Mouse (Mus musculus) CH12.LX (cell line): ENCODE measurements at regions not wholly inside any gene's neighbourhood (a gene's known extent, or its start where the extent isn't known, plus 50 kb on each side); places are given as distances from the start of the nearest gene placed in this dataset.

ENCODE experiments used
- DNase-seq: peaks from one replicate; pipeline ENCODE4 v3.0.0-alpha.2; 2013; ENCODE audit errors: extremely low read depth
- H3K27ac ChIP-seq: 2 replicates; pipeline ENCODE4 v1.5.1; 2012; ENCODE audit warnings: low read depth, mild to moderate bottlenecking, control low read depth, moderate library complexity; ENCODE audit not compliant: insufficient read depth
- H3K27me3 ChIP-seq: replicated peaks from 2 replicates; pipeline ENCODE3; 2012; ENCODE audit warnings: inconsistent platforms
- H3K36me3 ChIP-seq, 2 experiments: replicated peaks in 1 of 2; 2 replicates each; pipeline versions ENCODE3 to v1.6.1; 2012; ENCODE audit warnings: inconsistent platforms in 1 of 2, low read length in 1 of 2, mild to moderate bottlenecking in 1 of 2, mixed read lengths in 1 of 2, moderate library complexity in 1 of 2; ENCODE audit not compliant: control insufficient read depth in 1 of 2, insufficient read depth in 1 of 2
- H3K4me1 ChIP-seq, 2 experiments: 2 replicates each; pipeline ENCODE4 v1.6.1; 2012; ENCODE audit warnings: inconsistent platforms in 1 of 2, moderate library complexity in 1 of 2; ENCODE audit not compliant: insufficient read depth in 2 of 2, control insufficient read depth in 1 of 2
- H3K4me2 ChIP-seq: 2 replicates; pipeline ENCODE4 v1.6.1; 2012; ENCODE audit warnings: low read depth, mild to moderate bottlenecking, control low read depth; ENCODE audit not compliant: poor library complexity, insufficient read depth, severe bottlenecking
- H3K4me3 ChIP-seq, 3 experiments: fragments of 150-350 bp in 1 of 3; sonication (generic) in 1 of 3; replicated peaks in 1 of 3; 2 replicates each; pipeline versions ENCODE3 to v1.5.1; 2011 to 2012; ENCODE audit warnings: low read depth in 2 of 3, low read length in 2 of 3, mild to moderate bottlenecking in 2 of 3, moderate library complexity in 2 of 3, control low read depth in 1 of 3, improper control_type of control experiment in 1 of 3, inconsistent platforms in 1 of 3, mixed read lengths in 1 of 3; ENCODE audit not compliant: poor library complexity in 1 of 3
- H3K79me2 ChIP-seq: replicated peaks from 2 replicates; pipeline ENCODE4 v1.6.1; 2012; ENCODE audit warnings: mild to moderate bottlenecking, moderate library complexity; ENCODE audit not compliant: control insufficient read depth, poor library complexity, insufficient read depth, severe bottlenecking; ENCODE audit errors: extremely low read depth
- H3K9ac ChIP-seq: 2 replicates; pipeline ENCODE4 v1.6.1; 2012; ENCODE audit warnings: low read depth, mild to moderate bottlenecking, control low read depth, moderate library complexity; ENCODE audit not compliant: insufficient read depth
- H3K9me3 ChIP-seq: replicated peaks from 2 replicates; pipeline ENCODE3; 2012; ENCODE audit warnings: low read length, inconsistent platforms, mixed read lengths
- CHD1 ChIP-seq: IDR thresholded peaks from 2 replicates; pipeline ENCODE4 v1.6.1; 2012; ENCODE audit warnings: low read depth, low read length, improper control_type of control experiment, inconsistent platforms
- CHD2 ChIP-seq: IDR thresholded peaks from 2 replicates; pipeline ENCODE4 v1.6.1; 2011; ENCODE audit warnings: low read length, improper control_type of control experiment
- CTCF ChIP-seq, 2 experiments: IDR thresholded peaks in 1 of 2; conservative IDR thresholded peaks in 1 of 2; 2 replicates each; pipeline ENCODE4 v1.5.1; 2011 to 2012; ENCODE audit warnings: low read depth in 2 of 2, low read length in 2 of 2, improper control_type of control experiment in 1 of 2, inconsistent platforms in 1 of 2, mild to moderate bottlenecking in 1 of 2, moderate library complexity in 1 of 2
- E2F4 ChIP-seq: IDR thresholded peaks from 2 replicates; pipeline ENCODE4 v1.6.1; 2011; ENCODE audit warnings: low read depth, low read length, improper control_type of control experiment; ENCODE audit not compliant: insufficient replicate concordance
- GABPA ChIP-seq: IDR thresholded peaks from 2 replicates; pipeline ENCODE4 v1.6.1; 2012; ENCODE audit warnings: low read depth, low read length, improper control_type of control experiment, inconsistent platforms; ENCODE audit not compliant: insufficient replicate concordance
- HCFC1 ChIP-seq: IDR thresholded peaks from 2 replicates; pipeline ENCODE4 v1.6.1; 2012; ENCODE audit warnings: low read depth, mild to moderate bottlenecking, inconsistent platforms, low read length, improper control_type of control experiment
- IRF4 ChIP-seq: IDR thresholded peaks from 2 replicates; pipeline ENCODE4 v1.6.1; 2014; ENCODE audit warnings: low read depth, mild to moderate bottlenecking, inconsistent platforms, low read length, improper control_type of control experiment
- JUN ChIP-seq: IDR thresholded peaks from 2 replicates; pipeline ENCODE4 v1.6.1; 2011; ENCODE audit warnings: low read depth, mild to moderate bottlenecking, low read length, improper control_type of control experiment, moderate library complexity; ENCODE audit not compliant: insufficient read depth
- MEF2A ChIP-seq: IDR thresholded peaks from 2 replicates; pipeline ENCODE4 v1.6.1; 2014; ENCODE audit warnings: low read depth, mild to moderate bottlenecking, inconsistent platforms, low read length, improper control_type of control experiment, borderline replicate concordance
- MYC ChIP-seq: IDR thresholded peaks from 2 replicates; pipeline ENCODE4 v1.6.1; 2011; ENCODE audit warnings: low read depth, mild to moderate bottlenecking, improper control_type of control experiment, low read length
- NELFE ChIP-seq: IDR thresholded peaks from 2 replicates; pipeline ENCODE4 v1.6.1; 2011; ENCODE audit warnings: low read depth, low read length, improper control_type of control experiment
- POLR2AphosphoS2 ChIP-seq: IDR thresholded peaks from 2 replicates; pipeline ENCODE4 v1.6.1; 2011; ENCODE audit warnings: low read depth, low read length, improper control_type of control experiment
- RAD21 ChIP-seq: IDR thresholded peaks from 2 replicates; pipeline ENCODE4 v1.6.1; 2011; ENCODE audit warnings: low read depth, mild to moderate bottlenecking, low read length, improper control_type of control experiment, moderate library complexity
- TBP ChIP-seq: conservative IDR thresholded peaks from 2 replicates; pipeline ENCODE4 v1.6.1; 2011; ENCODE audit warnings: low read depth, low read length, improper control_type of control experiment
- UBTF ChIP-seq: IDR thresholded peaks from 2 replicates; pipeline ENCODE4 v1.6.1; 2012; ENCODE audit warnings: low read depth, mild to moderate bottlenecking, inconsistent platforms, low read length, improper control_type of control experiment, moderate library complexity
- USF1 ChIP-seq: IDR thresholded peaks from 2 replicates; pipeline ENCODE4 v1.6.1; 2014; ENCODE audit warnings: low read depth, mild to moderate bottlenecking, inconsistent platforms, low read length, improper control_type of control experiment
- USF2 ChIP-seq: conservative IDR thresholded peaks from 2 replicates; pipeline ENCODE4 v1.6.1; 2011; ENCODE audit warnings: low read depth, low read length, improper control_type of control experiment
- ZC3H11A ChIP-seq: IDR thresholded peaks from 2 replicates; pipeline ENCODE4 v1.6.1; 2012; ENCODE audit warnings: low read depth, mild to moderate bottlenecking, inconsistent platforms, low read length, improper control_type of control experiment
- ZKSCAN1 ChIP-seq: IDR thresholded peaks from 2 replicates; pipeline ENCODE4 v1.6.1; 2012; ENCODE audit warnings: low read depth, inconsistent platforms, low read length, improper control_type of control experiment, borderline replicate concordance
- ZMIZ1 ChIP-seq: IDR thresholded peaks from 2 replicates; pipeline ENCODE4 v1.6.1; 2012; ENCODE audit warnings: low read depth, mild to moderate bottlenecking, inconsistent platforms, low read length, improper control_type of control experiment
- dilution Hi-C: fragments of 300-500 bp; cut with MboI; formaldehyde crosslinking; loops from 2 replicates; pipeline ENCODE4 v1.14.3; 2020; ENCODE audit warnings: low sequenced_read_pairs; ENCODE audit not compliant: extremely low pct_unique_long_range_greater_than_20kb, extremely low pct_ligation_motif_present
- in situ Hi-C: fragments of 300-500 bp; cut with MboI; formaldehyde crosslinking; loops from 3 replicates; pipeline ENCODE4 v1.14.3; 2019; ENCODE audit warnings: low sequenced_read_pairs, low pct_ligation_motif_present, low pct_unique_long_range_greater_than_20kb, mixed read lengths

DNA sequence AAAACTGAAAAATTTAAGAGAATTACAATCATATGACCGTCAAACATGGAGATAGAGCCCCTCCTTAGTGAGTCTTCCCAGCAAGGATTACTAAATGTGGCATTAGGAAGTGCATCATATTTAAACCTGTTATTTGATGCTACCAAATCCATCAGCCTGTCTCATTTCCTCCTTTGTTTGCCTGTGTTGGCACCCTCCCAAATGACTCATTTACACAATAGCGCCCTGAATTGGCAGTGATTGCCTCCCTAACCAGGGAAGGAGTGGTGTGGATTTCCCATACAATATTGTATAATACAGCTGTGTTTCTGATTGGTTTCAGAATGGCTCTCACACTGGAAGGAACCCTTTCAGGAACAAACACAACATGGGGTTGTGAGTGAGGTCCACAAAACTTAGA is 162.0 kb downstream of the Mis18a start:
- DNase-seq, result no peak
- Histone ChIP-seq H3K4me3 (no peak overlapping the region), H3K36me3 (no peaks in the 10 kb centered on the region), H3K9ac (no peak overlapping the region), H3K9me3 (peaks cover 20% of the 10 kb centered on the region), H3K27ac (no peak overlapping the region), H3K79me2 (no peaks in the 10 kb centered on the region), H3K4me2 (no peak overlapping the region), H3K27me3 (peaks cover 36% of the 10 kb centered on the region), H3K4me1 (no peaks in the 10 kb centered on the region)
- dilution Hi-C loops, result no loop called here
- no peak for TF ChIP-seq CHD2
- TF ChIP-seq ZC3H11A, result no peak
- TF ChIP-seq GABPA, result no peak
- no peak for TF ChIP-seq USF2
- no peak for TF ChIP-seq POLR2AphosphoS2
- in situ Hi-C loops, result no loop called here

DNA sequence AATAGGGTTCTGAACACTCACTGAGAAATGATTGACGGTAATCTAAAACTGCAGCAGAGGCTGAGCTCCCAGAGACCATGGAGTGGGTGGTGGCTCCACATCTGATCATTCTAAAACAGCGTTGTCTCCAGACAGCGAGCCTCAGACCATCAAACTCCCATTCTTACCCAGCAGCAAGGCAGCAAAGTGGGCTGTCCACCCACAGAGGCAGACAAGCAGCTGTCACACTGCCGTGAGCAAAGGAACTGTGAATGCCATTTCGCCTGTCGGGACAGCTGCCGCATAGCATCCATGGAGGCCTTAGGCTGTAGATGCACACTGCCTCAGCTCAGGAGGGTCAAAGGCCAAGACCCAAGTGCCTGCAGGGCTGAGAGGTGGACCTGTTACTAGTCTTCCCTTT is 167.3 kb downstream of the Hunk start:
- Histone ChIP-seq H3K4me2 (no peak overlapping the region), H3K4me3 (no peak overlapping the region), H3K4me1 (no peaks in the 10 kb centered on the region), H3K79me2 (no peaks in the 10 kb centered on the region), H3K9me3 (peaks cover 53% of the 10 kb centered on the region), H3K9ac (no peak overlapping the region), H3K27me3 (peaks cover 25% of the 10 kb centered on the region), H3K36me3 (no peaks in the 10 kb centered on the region), H3K27ac (no peak overlapping the region)
- TF ChIP-seq CHD1, result no peak
- no peak for TF ChIP-seq TBP
- TF ChIP-seq JUN, result no peak
- no peak for DNase-seq
- in situ Hi-C loops, result no loop called here
- dilution Hi-C loops, result no loop called here

GRCm38 (mm10) chr16:90551041-90551440 is 165.2 kb downstream of the Hunk start:
- TF ChIP-seq USF2 (no peak), E2F4 (no peak), ZMIZ1 (no peak), RAD21 (no peak), MYC (no peak), HCFC1 (no peak), CTCF (conservative IDR thresholded peaks at IDR 0.05 in 1 of 2, IDR thresholded peaks at IDR 0.05 in 1 of 2; ENCODE audit: low read depth in 2 of 2, low read length in 2 of 2) (no peak), USF1 (no peak), MEF2A (no peak), ZKSCAN1 (no peak), IRF4 (no peak), UBTF (no peak), NELFE (no peak)
- H3K9ac ChIP-seq, result no peak overlapping the region
- dilution Hi-C loops, result no loop called here

More at GRCm38 (mm10) chr16:90551041-90551440, 165.2 kb downstream of the Hunk start:
- H3K4me1 ChIP-seq, result no peaks in the 10 kb centered on the region
- no peaks in the 10 kb centered on the region for H3K36me3 ChIP-seq
- H3K79me2 ChIP-seq, result no peaks in the 10 kb centered on the region
- peaks cover 54% of the 10 kb centered on the region for H3K9me3 ChIP-seq
- no peak overlapping the region for H3K4me3 ChIP-seq
- in situ Hi-C loops, result no loop called here
- no peak for DNase-seq
- peaks cover 29% of the 10 kb centered on the region for H3K27me3 ChIP-seq
- H3K27ac ChIP-seq, result no peak overlapping the region
- H3K4me2 ChIP-seq, result no peak overlapping the region
